Mouse (Mus musculus) thymus, adult 2 months (tissue): Measurements from ENCODE around the gene Pygb. TPM values are rescaled to one million over a fixed set of nuclear protein-coding genes. Genes with fewer than 3 reads are reported as not detected.
A peak's percentile ranks its signal among the peaks of the same experiment; 100 is the strongest.

ENCODE experiments used
- DNase-seq: peaks from one replicate; pipeline ENCODE4 v3.0.0; 2021
- H3K27ac ChIP-seq: fragments of 200-500 bp; 2 replicates; pipeline ENCODE4 v1.5.1; 2012; ENCODE audit warnings: low read length, control low read depth; ENCODE audit not compliant: control insufficient read depth, insufficient read depth
- H3K27me3 ChIP-seq: fragments of 200-500 bp; 2 replicates; pipeline ENCODE4 v1.6.1; 2012; ENCODE audit warnings: mild to moderate bottlenecking, low read length, moderate library complexity, mixed read lengths; ENCODE audit not compliant: control insufficient read depth, insufficient read depth
- H3K36me3 ChIP-seq: fragments of 200-500 bp; 2 replicates; pipeline ENCODE4 v1.6.1; 2012; ENCODE audit warnings: mild to moderate bottlenecking, low read length, moderate library complexity; ENCODE audit not compliant: control insufficient read depth, insufficient read depth
- H3K4me1 ChIP-seq: fragments of 200-500 bp; replicated peaks from 2 replicates; pipeline ENCODE4 v1.6.1; 2012; ENCODE audit warnings: low read length; ENCODE audit not compliant: control insufficient read depth, insufficient read depth
- H3K4me3 ChIP-seq: fragments of 200-500 bp; 2 replicates; pipeline ENCODE4 v1.5.1; 2012; ENCODE audit warnings: mild to moderate bottlenecking, low read length, control low read depth, moderate library complexity; ENCODE audit not compliant: control insufficient read depth, insufficient read depth
- CTCF ChIP-seq: fragments of 200-500 bp; IDR thresholded peaks from 2 replicates; pipeline ENCODE4 v1.5.1; 2012; ENCODE audit warnings: mild to moderate bottlenecking, control low read depth, low read length, moderate library complexity, borderline replicate concordance; ENCODE audit not compliant: control insufficient read depth, poor library complexity, insufficient read depth; ENCODE audit errors: extremely low read depth
- POLR2A ChIP-seq: fragments of 200-500 bp; IDR thresholded peaks from 2 replicates; pipeline ENCODE4 v1.6.1; 2012; ENCODE audit warnings: mild to moderate bottlenecking, low read length, control low read depth, moderate library complexity; ENCODE audit not compliant: control insufficient read depth, poor library complexity, insufficient read depth; ENCODE audit errors: extremely low read depth
- WGBS: fragments of 180-500 bp; shearing (Covaris S2); methylation state at CpG from one replicate; pipeline ENCODE4 v1.1.7; 2018; 5-methylcytosine and 5-hydroxymethylcytosine counted together
- polyA plus RNA-seq: library from polyadenylated mRNA; depleted of rRNA; stranded (reverse); fragments of >200 nt; gene quantifications from 2 replicates; pipeline ENCODE4 v1.2.3, GENCODE M21; 2012

Gene Pygb
- polyA plus RNA-seq, 1 experiment, result 68.8 TPM

DNA sequence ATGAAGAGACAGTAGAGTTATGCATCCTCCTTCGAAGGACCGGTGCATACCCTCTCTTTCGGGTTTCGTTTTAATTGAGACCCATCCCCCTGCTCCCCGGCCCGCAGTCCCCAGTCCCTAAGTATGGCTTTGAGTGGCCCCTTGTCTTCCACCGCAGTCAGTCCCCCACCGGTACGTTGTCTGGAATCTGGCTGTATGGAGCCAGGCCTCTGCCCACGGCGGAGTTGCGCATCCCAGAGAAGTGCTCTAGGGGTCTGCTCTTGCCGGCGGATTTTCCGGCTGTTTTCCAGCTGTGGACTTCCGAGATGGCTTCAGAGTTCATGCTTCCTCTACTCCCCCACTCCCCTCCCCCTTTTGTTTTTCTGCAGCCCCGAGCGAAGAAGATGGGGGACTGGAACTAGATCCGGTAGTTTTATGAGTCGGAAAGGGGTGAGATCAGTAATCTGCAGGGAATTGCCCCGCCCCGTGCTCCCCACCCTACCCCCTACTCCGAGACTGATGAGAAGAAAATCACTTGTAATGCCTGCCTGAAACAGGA is 768 bp downstream of the Pygb start:
- Histone ChIP-seq H3K27me3 (no peaks in the 10 kb centered on the region), H3K4me1 (peaks cover 9% of the 10 kb centered on the region), H3K36me3 (0 out of 2 replicates have a peak, but pooled peaks cover 5% of the 10 kb centered on the region), H3K27ac (no peak overlapping the region), H3K4me3 (peak overlapping the region; percentile 96)
- DNase-seq, result peak; percentile 29
- WGBS, result 1% methylated on average over 23 of the region's 23 CpGs
- no peak for TF ChIP-seq POLR2A
- no peak for TF ChIP-seq CTCF

DNA sequence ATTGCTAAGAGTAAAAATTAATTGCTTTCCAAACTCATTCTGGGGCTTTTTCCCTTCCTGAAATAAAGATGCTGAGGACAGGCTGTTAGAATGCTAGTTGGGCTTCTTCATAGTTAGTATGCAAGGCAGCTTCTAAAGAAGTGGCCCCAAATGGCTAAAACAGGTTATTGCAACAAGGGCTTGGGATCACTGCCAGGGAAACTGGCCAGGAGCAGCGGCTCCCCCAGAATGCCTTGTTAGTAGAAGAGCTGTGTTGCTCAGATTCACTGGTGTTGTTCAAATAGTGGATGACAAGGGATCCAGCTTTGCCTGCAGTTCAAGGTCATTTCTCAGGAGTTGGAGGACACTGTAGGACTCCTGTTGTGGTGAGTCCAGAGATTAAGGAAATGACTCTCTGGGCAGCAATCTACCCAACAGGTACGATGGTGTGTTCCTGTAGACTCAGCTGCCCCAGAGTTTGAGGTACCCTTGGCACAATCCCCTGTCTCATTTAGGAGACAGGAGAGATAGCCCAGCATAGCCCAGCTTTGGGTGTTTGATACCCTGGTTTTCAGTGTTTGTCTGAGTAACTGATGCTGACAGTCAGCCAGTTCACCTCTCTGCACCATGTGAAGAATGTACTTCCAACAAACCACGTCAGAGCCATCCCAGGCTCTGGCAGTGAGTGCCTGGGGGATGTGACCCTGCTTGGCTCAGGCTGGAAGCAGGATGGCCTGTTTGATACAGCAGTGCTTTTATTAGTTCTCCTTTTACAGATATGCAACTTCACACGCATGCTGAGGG is 2.4 kb downstream of the Pygb start:
- Histone ChIP-seq H3K27me3 (no peaks in the 10 kb centered on the region), H3K4me1 (peaks cover 9% of the 10 kb centered on the region), H3K27ac (no peak overlapping the region), H3K4me3 (no peak overlapping the region), H3K36me3 (0 out of 2 replicates have a peak, but pooled peaks cover 6% of the 10 kb centered on the region)
- no peak for DNase-seq
- WGBS, result 84% methylated on average over 4 of the region's 4 CpGs
- TF ChIP-seq CTCF, result no peak

DNA sequence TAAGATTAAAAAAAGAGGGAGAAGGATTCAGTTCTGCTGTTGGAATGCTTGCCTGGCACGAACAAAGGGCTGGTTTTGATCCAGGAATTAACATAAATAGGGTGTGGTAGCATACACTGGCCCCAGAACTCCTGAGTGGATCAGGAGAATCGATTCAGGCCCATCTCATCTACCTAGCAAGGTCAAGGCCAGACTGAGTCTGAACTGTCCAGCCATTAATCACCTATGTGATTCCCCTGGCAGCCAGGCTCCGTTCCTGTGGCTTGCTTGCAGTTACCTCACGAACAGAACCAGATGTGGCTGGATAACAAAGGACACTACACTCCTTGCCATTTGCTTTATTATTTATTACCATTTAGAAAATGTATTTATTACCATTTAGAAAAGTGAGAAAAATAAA is 6.8 kb downstream of the Pygb start:
- WGBS, result 90% methylated on average over 4 of the region's 4 CpGs
- H3K27ac ChIP-seq, result no peak overlapping the region
- peaks cover 6% of the 10 kb centered on the region; the same call in 1 of the 2 replicates for H3K36me3 ChIP-seq
- no peak for DNase-seq
- no peak overlapping the region for H3K4me3 ChIP-seq
- no peaks in the 10 kb centered on the region for H3K27me3 ChIP-seq
- H3K4me1 ChIP-seq, result no peaks in the 10 kb centered on the region
- TF ChIP-seq POLR2A (no peak), CTCF (no peak)

DNA sequence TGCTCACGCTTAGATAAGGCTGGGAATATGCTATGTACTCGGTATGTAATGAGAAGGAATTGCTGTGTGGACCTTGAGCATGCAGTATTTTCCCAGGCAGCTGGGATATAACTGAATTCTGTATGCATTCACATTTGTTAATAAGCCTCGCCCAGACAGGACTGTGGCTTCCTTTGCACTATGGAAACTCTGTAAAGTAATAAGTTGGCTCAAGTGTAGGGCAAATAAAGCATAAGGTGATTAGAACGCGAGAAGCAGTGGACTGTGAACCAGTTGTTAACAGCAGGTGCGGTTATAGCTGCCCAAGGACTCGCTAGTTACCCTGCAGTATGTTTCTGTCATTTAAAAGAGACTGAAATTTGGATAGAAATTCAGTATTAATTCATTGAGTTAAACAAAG is 11.5 kb downstream of the Pygb start:
- Histone ChIP-seq H3K27me3 (no peaks in the 10 kb centered on the region), H3K36me3 (peaks cover 9% of the 10 kb centered on the region; the same call in 1 of the 2 replicates), H3K4me1 (no peaks in the 10 kb centered on the region), H3K27ac (no peak overlapping the region), H3K4me3 (no peak overlapping the region)
- TF ChIP-seq POLR2A (no peak), CTCF (no peak)
- no peak for DNase-seq
- WGBS, result 93% methylated on average over 7 of the region's 7 CpGs

DNA sequence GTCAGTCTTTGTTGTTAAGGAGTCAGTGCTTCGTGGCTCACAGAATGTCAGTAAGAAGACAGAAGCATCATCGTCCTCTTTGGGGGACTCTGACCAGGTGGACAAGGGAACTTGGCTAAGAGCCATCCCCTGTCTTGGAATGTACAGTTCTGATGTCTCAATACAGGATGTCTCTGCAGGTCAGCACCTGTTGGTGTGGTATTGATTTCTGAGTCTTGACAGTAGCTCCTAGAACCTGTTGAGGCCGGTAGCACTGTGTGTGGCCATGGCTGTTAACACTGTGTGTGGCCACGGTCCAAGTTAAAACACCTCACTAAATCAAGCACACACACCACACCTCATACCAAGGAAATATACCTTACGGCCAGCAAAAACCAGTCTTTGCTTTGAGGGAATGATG is 14.1 kb downstream of the Pygb start:
- Histone ChIP-seq H3K4me3 (no peak overlapping the region), H3K27ac (no peak overlapping the region), H3K27me3 (no peaks in the 10 kb centered on the region), H3K36me3 (peaks cover 19% of the 10 kb centered on the region), H3K4me1 (no peaks in the 10 kb centered on the region)
- WGBS, result 96% methylated on average over 5 of the region's 5 CpGs
- DNase-seq, result no peak
- TF ChIP-seq CTCF, result no peak
- TF ChIP-seq POLR2A, result no peak

DNA sequence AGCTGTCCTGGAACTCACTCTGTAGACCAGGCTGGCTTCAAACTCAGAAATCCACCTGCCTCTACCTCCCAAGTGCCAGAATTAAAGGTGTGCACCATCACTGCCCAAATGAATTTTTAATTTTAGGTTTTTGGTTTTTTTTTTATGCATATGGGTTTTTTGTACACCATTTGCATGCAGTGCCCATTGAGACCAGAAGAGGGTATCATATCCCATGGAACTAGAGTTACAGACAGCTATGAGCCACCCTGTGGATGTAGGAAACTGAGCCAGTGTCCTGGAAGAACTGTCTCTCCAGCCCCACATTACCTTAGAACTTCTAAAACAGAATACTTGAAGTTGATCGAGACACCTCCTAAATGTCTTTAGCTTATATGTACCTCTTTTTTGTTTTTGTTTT is 16.5 kb downstream of the Pygb start:
- Histone ChIP-seq H3K36me3 (peaks cover 29% of the 10 kb centered on the region), H3K27me3 (no peaks in the 10 kb centered on the region), H3K27ac (no peak overlapping the region), H3K4me1 (no peaks in the 10 kb centered on the region), H3K4me3 (no peak overlapping the region)
- WGBS, result 98% methylated on average over 1 of the region's 1 CpGs
- TF ChIP-seq CTCF, result no peak
- no peak for TF ChIP-seq POLR2A
- peak; percentile 16 for DNase-seq
